Mouse (Mus musculus) neural tube, embryonic 12.5 days (tissue): ENCODE results near the gene Olfr1220. TPM values are rescaled to one million over a fixed set of nuclear protein-coding genes. Genes with fewer than 3 reads are reported as not detected.

Source experiments
- ATAC-seq: fragments of 200-750 bp; cut with Nextera tagmentation; 2 replicates; pipeline ENCODE4 v1.8.0; 2017; ENCODE audit warnings: low read depth, mild to moderate bottlenecking, moderate TSS enrichment, moderate library complexity; ENCODE audit not compliant: low FRiP score
- H3K27ac ChIP-seq: fragments of 300-500 bp; sonication (generic); 2 replicates; pipeline ENCODE4 v1.5.1; 2016
- H3K27me3 ChIP-seq: fragments of 300-500 bp; sonication (generic); replicated peaks from 2 replicates; pipeline ENCODE4 v1.6.1; 2016; ENCODE audit warnings: mild to moderate bottlenecking
- H3K36me3 ChIP-seq: fragments of 300-500 bp; sonication (generic); 2 replicates; pipeline ENCODE4 v1.6.1; 2016; ENCODE audit warnings: mild to moderate bottlenecking
- H3K4me1 ChIP-seq: fragments of 300-500 bp; sonication (generic); 2 replicates; pipeline ENCODE4 v1.6.1; 2016
- H3K4me2 ChIP-seq: fragments of 300-500 bp; sonication (generic); replicated peaks from 2 replicates; pipeline ENCODE4 v1.6.1; 2016; ENCODE audit warnings: mild to moderate bottlenecking
- H3K4me3 ChIP-seq: fragments of 300-500 bp; sonication (generic); 2 replicates; pipeline ENCODE4 v1.5.1; 2016
- H3K9ac ChIP-seq: fragments of 300-500 bp; sonication (generic); 2 replicates; pipeline ENCODE4 v1.6.1; 2016; ENCODE audit warnings: mild to moderate bottlenecking
- H3K9me3 ChIP-seq: fragments of 300-500 bp; sonication (generic); 2 replicates; pipeline ENCODE4 v1.6.1; 2016; ENCODE audit warnings: mild to moderate bottlenecking
- WGBS: fragments of 180-500 bp; shearing (Covaris S2); methylation state at CpG from one replicate; pipeline ENCODE4 v1.1.7; 2016; 5-methylcytosine and 5-hydroxymethylcytosine counted together
- polyA plus RNA-seq: library from polyadenylated mRNA; unstranded; fragments of >200 nt; fragmentation: Nextera tagmentation; extraction: Ambion mirVana; gene quantifications from 2 replicates; pipeline ENCODE4 v1.2.1, GENCODE M21; 2016

Gene Olfr1220
- 0.04 TPM in 1 of 2 replicates, not detected in the other for polyA plus RNA-seq

DNA sequence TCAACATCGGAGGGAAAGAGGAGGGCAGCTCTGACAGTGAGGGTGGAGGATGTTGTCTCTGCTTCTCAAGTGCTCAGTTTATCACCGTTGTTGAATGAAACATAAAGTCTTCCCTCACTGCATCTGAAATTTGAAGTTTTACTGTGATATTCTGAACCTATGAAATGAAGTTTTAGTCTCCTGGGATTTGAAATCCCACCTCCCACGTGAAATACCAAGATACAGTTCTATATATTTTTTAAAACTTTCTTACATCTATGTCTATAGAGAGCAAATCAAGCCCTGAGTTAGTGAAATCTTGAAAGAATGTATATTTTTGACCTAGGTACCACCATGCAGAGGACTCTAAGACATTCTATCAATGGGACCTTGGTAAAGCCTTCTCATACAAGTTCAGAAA lies at the start of gene Olfr1220:
Gene Olfr1220 (minus strand): TSS at position 101 of the 400 bp plus-strand sequence.
- Histone ChIP-seq H3K27me3 (no peaks in the 10 kb centered on the region), H3K9ac (no peak within 1 kb of the TSS), H3K4me1 (no peaks in the 10 kb centered on the region), H3K27ac (no peak within 1 kb of the TSS), H3K36me3 (no peaks in the 10 kb centered on the region), H3K4me2 (no peak within 1 kb of the TSS), H3K9me3 (no peaks in the 10 kb centered on the region), H3K4me3 (no peak within 1 kb of the TSS)
- ATAC-seq, result no peak
- 77% methylated on average over 3 of the region's 3 CpGs for WGBS

DNA sequence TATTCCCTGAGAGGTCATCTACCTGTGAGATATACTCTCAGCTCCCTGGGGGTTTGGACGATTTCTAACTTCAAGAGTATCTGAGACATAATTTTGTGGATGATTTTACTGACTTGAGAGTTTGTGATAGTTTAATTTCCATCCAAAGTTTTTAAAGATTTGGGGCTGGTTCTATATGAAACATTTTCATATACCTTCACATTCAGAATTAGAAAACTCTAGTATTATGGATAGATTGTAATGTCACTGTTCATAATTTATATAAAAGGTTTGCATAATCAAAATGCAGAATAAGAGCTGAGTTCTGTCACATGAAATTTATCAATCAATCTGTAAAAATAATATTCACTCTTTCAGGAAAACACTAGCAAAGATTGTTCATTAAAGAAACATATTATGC lies 44.8 kb upstream of the Olfr1220 start, which contains the start of gene Olfr1223:
Gene Olfr1223 (minus strand): TSS at position 101 of the 400 bp plus-strand sequence.
- H3K9me3 ChIP-seq, result no peaks in the 10 kb centered on the region
- H3K9ac ChIP-seq, result no peak within 1 kb of the TSS
- ATAC-seq, result no peak
- H3K27ac ChIP-seq, result no peak within 1 kb of the TSS
- WGBS, result 86% methylated on average over 1 of the region's 1 CpGs
- no peaks in the 10 kb centered on the region for H3K36me3 ChIP-seq
- H3K27me3 ChIP-seq, result no peaks in the 10 kb centered on the region
- no peak within 1 kb of the TSS for H3K4me3 ChIP-seq
- H3K4me1 ChIP-seq, result no peaks in the 10 kb centered on the region
- H3K4me2 ChIP-seq, result no peak within 1 kb of the TSS

DNA sequence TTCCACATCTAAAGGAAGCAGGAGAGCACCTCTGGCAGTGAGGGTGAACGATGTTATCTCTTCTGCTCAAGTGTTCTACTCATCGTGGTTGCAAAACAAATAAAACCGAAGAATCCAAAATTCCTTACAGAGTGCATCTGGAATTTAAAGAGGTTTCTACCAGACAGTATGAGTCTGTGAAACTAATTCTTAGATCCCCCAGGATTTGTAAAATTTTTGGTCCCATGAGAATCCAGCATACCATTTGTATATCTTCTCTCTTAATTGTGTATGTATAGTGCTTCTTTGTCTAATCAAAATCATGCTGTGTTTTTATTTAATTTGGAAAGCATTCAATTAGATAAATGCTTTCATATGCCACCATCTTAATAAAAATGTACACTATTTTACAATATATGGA lies 26.3 kb upstream of the Olfr1220 start, which contains the start of gene Olfr1222:
Gene Olfr1222 (minus strand): TSS at position 101 of the 400 bp plus-strand sequence.
- WGBS, result 87% methylated on average over 3 of the region's 3 CpGs
- H3K4me1 ChIP-seq, result no peaks in the 10 kb centered on the region
- H3K36me3 ChIP-seq, result no peaks in the 10 kb centered on the region
- no peak within 1 kb of the TSS for H3K9ac ChIP-seq
- no peak for ATAC-seq
- H3K4me2 ChIP-seq, result no peak within 1 kb of the TSS
- H3K9me3 ChIP-seq, result no peaks in the 10 kb centered on the region
- no peak within 1 kb of the TSS for H3K4me3 ChIP-seq
- H3K27me3 ChIP-seq, result no peaks in the 10 kb centered on the region
- no peak within 1 kb of the TSS for H3K27ac ChIP-seq

DNA sequence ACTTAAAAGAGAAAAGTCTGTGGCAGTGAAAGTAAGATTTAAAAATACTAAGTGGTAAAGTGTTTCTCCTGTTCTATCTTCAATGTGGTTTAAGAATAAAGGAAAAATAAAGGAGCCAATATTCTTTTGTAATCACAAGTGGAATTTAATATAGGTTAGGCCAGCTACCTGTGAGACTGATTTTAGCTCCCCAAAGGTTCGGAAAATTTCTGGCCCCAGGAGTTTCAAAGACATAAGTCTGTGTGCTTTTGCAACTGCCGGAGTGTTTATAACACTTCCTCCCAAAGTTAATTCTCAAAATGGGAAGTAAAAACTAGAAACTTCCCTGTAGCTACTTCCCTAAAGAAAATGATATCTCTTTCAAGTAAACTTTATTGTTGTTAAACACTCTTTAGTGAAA lies 10.5 kb upstream of the Olfr1220 start, which contains the start of gene Olfr1221:
Gene Olfr1221 (minus strand): TSS at position 101 of the 400 bp plus-strand sequence.
- no peak within 1 kb of the TSS for H3K4me3 ChIP-seq
- WGBS, result 91% methylated on average over 2 of the region's 2 CpGs
- H3K9ac ChIP-seq, result no peak within 1 kb of the TSS
- no peaks in the 10 kb centered on the region for H3K9me3 ChIP-seq
- H3K27me3 ChIP-seq, result no peaks in the 10 kb centered on the region
- no peak within 1 kb of the TSS for H3K27ac ChIP-seq
- no peaks in the 10 kb centered on the region for H3K4me1 ChIP-seq
- H3K4me2 ChIP-seq, result no peak within 1 kb of the TSS
- ATAC-seq, result no peak
- no peaks in the 10 kb centered on the region for H3K36me3 ChIP-seq

DNA sequence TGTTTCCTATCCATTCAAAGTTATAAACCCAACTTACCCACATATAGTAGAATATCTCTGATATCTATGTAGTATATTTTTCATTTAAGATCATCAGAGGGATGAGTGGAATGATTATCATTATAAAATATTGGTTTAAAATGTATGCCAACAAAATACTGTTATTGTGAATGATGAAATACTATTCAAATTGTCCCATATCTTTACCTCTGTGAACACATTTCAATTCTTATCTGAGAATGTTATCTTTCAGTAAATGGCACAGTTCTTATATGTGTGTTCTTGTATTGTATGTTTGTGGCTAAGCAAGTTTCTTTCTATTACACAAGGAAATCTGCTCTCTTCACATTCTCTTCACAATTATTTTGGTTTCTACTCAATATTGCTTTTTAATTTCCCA lies 984 bp downstream of the Olfr1220 start:
- no peak overlapping the region for H3K4me2 ChIP-seq
- no peak overlapping the region for H3K4me3 ChIP-seq
- H3K36me3 ChIP-seq, result no peaks in the 10 kb centered on the region
- no peaks in the 10 kb centered on the region for H3K9me3 ChIP-seq
- H3K4me1 ChIP-seq, result no peaks in the 10 kb centered on the region
- no peaks in the 10 kb centered on the region for H3K27me3 ChIP-seq
- ATAC-seq, result no peak
- no peak overlapping the region for H3K27ac ChIP-seq
- H3K9ac ChIP-seq, result no peak overlapping the region

DNA sequence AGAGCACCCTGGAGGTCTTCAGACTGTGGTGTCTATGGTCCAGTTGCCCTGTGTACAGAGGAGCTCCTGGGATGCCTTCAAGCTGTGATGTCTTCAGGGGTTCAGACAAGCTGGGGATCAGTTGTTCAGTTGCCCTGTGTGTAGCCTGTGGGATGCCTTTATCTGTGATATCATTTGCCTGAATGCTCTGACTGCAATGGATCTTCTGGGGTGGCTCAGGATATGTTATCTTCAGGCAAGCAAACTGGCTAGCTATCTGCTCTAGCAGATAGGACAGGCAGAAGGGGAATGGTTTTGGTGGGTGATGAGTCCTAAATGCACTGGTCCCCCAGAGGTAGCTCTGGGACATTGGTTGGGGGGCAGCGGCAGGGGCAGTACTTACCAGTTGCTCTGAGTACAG lies 12.8 kb downstream of the Olfr1220 start:
- no peaks in the 10 kb centered on the region for H3K9me3 ChIP-seq
- H3K27ac ChIP-seq, result no peak overlapping the region
- H3K4me2 ChIP-seq, result no peak overlapping the region
- WGBS, result 100% methylated on average over 1 of the region's 1 CpGs
- no peaks in the 10 kb centered on the region for H3K27me3 ChIP-seq
- no peak overlapping the region for H3K9ac ChIP-seq
- no peaks in the 10 kb centered on the region for H3K36me3 ChIP-seq
- no peaks in the 10 kb centered on the region for H3K4me1 ChIP-seq
- H3K4me3 ChIP-seq, result no peak overlapping the region
- ATAC-seq, result no peak

DNA sequence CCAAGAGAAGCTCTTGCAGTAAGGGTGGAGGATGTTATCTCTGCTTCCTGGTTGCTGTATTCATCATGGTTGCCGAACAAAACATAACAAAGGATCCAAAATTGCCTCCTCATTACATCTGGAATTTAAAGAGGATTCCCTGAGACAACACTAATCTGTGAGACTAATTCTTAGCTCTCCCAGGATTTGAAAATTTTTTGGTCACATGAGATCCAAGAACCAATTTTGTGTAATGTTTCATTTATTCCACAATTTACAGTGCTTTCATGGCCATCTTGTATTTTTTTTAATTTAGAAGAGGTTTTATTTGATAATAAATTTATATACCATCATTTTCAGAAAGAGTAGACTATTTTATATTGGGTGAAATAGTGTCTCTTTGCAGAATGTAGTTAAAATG lies 23.2 kb downstream of the Olfr1220 start, which contains the start of gene Olfr1219:
Gene Olfr1219 (minus strand): TSS at position 101 of the 400 bp plus-strand sequence.
- H3K9me3 ChIP-seq, result no peaks in the 10 kb centered on the region
- H3K4me2 ChIP-seq, result no peak within 1 kb of the TSS
- no peak within 1 kb of the TSS for H3K9ac ChIP-seq
- 77% methylated on average over 1 of the region's 1 CpGs for WGBS
- H3K36me3 ChIP-seq, result no peaks in the 10 kb centered on the region
- ATAC-seq, result no peak
- no peaks in the 10 kb centered on the region for H3K4me1 ChIP-seq
- H3K27ac ChIP-seq, result no peak within 1 kb of the TSS
- no peak within 1 kb of the TSS for H3K4me3 ChIP-seq
- no peaks in the 10 kb centered on the region for H3K27me3 ChIP-seq

DNA sequence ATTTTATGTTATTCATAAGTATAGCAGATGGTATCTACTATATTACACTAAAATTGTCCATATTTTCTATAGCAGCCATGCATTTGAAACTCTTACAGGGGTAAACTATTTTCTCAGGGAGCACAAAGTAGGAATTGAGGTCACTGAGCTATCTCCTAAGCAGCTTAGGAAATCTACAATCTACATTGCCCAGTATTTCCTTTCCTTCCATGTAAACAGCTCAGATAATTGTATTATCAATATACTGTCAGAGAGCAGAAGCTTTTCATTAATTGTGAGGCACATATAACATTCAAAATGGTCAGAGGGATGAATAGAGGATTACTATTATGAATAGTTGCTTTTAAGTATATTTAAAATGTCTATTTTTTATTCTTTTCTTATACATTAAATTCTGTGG lies 25.1 kb downstream of the Olfr1220 start:
- no peaks in the 10 kb centered on the region for H3K4me1 ChIP-seq
- H3K36me3 ChIP-seq, result no peaks in the 10 kb centered on the region
- no peak overlapping the region for H3K27ac ChIP-seq
- H3K9ac ChIP-seq, result no peak overlapping the region
- no peak for ATAC-seq
- no peaks in the 10 kb centered on the region for H3K27me3 ChIP-seq
- no peaks in the 10 kb centered on the region for H3K9me3 ChIP-seq
- no peak overlapping the region for H3K4me3 ChIP-seq
- no peak overlapping the region for H3K4me2 ChIP-seq

DNA sequence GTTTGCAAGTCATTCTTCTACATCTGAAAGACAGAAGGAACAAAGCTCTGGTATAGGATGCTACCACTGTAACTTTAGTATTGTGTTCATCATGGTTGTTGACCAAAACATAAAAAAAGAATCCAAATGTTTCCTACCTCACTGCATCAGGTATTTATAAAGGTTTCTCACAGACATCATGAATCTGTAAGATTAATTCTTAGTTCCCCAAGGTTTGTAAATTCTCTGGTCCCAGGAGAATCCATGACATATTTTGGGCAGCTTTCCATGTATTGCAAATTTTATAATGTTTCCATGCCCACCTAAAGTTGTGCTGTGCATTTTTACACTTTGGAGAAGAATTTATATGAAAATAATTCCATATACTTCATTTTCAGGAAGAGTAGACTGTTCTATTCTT lies 45.5 kb downstream of the Olfr1220 start, which contains the start of gene Olfr1218:
Gene Olfr1218 (minus strand): TSS at position 101 of the 400 bp plus-strand sequence.
- no peaks in the 10 kb centered on the region for H3K36me3 ChIP-seq
- no peaks in the 10 kb centered on the region for H3K27me3 ChIP-seq
- no peak within 1 kb of the TSS for H3K27ac ChIP-seq
- H3K4me2 ChIP-seq, result no peak within 1 kb of the TSS
- H3K4me1 ChIP-seq, result no peaks in the 10 kb centered on the region
- no peak within 1 kb of the TSS for H3K4me3 ChIP-seq
- no peaks in the 10 kb centered on the region for H3K9me3 ChIP-seq
- H3K9ac ChIP-seq, result no peak within 1 kb of the TSS
- no peak for ATAC-seq

Other genes with a start within 250 kb of the Olfr1220 start
- not detected in 2 replicates for gene Olfr1206, start 243.6 kb downstream of the Olfr1220 start, polyA plus RNA-seq
- gene Olfr1208, start 204.5 kb downstream of the Olfr1220 start, polyA plus RNA-seq, result not detected in 2 replicates
- gene Olfr1209, start 191.7 kb downstream of the Olfr1220 start, polyA plus RNA-seq, result not detected in 2 replicates
- gene Olfr1211, start 168.7 kb downstream of the Olfr1220 start, polyA plus RNA-seq, result not detected in 2 replicates
- not detected in 2 replicates for gene Olfr1212, start 152.9 kb downstream of the Olfr1220 start, polyA plus RNA-seq
- gene Gm13762, start 126.6 kb downstream of the Olfr1220 start, polyA plus RNA-seq, result not detected in 2 replicates
- gene Olfr1214, start 114.2 kb downstream of the Olfr1220 start, polyA plus RNA-seq, result not detected in 2 replicates
- not detected in 2 replicates for gene Olfr1215, start 99.9 kb downstream of the Olfr1220 start, polyA plus RNA-seq
- not detected in 2 replicates for gene Olfr1216, start 88.5 kb downstream of the Olfr1220 start, polyA plus RNA-seq
- gene Olfr1217, start 74.8 kb downstream of the Olfr1220 start, polyA plus RNA-seq, result not detected in 2 replicates
- not detected in 2 replicates for gene Olfr1218, start 45.6 kb downstream of the Olfr1220 start, polyA plus RNA-seq
- not detected in 2 replicates for gene Olfr1219, start 23.3 kb downstream of the Olfr1220 start, polyA plus RNA-seq
- not detected in 2 replicates for gene Olfr1221, start 10.4 kb upstream of the Olfr1220 start, polyA plus RNA-seq
- not detected in 2 replicates for gene Olfr1222, start 26.2 kb upstream of the Olfr1220 start, polyA plus RNA-seq
- not detected in 2 replicates for gene Olfr1223, start 44.7 kb upstream of the Olfr1220 start, polyA plus RNA-seq
- gene Olfr1224-ps1, start 57.3 kb upstream of the Olfr1220 start, polyA plus RNA-seq, result not detected in 2 replicates
- gene Olfr1225, start 67.8 kb upstream of the Olfr1220 start, polyA plus RNA-seq, result not detected in 2 replicates
- gene Olfr1226, start 93.2 kb upstream of the Olfr1220 start, polyA plus RNA-seq, result not detected in 2 replicates
- gene Olfr1228, start 147.2 kb upstream of the Olfr1220 start, polyA plus RNA-seq, result not detected in 2 replicates
- gene Olfr1229, start 181.2 kb upstream of the Olfr1220 start, polyA plus RNA-seq, result not detected in 2 replicates
- not detected in 2 replicates for gene Olfr1230, start 190.4 kb upstream of the Olfr1220 start, polyA plus RNA-seq
- gene Olfr1231, start 200.2 kb upstream of the Olfr1220 start, polyA plus RNA-seq, result not detected in 2 replicates
- gene Olfr1232, start 222.8 kb upstream of the Olfr1220 start, polyA plus RNA-seq, result not detected in 2 replicates
- gene Olfr1233, start 235.6 kb upstream of the Olfr1220 start, polyA plus RNA-seq, result not detected in 2 replicates